Mouse (Mus musculus): ENCODE measurements around the gene Tuba1a.
"Not testable (repeated sequence)": the region's sequence is repeated elsewhere in the genome, so short reads cannot be mapped to it uniquely, and the experiment has no call there.

Gene Tuba1a

GRCm38 (mm10) chr15:98927566-98927965 lies 25.9 kb downstream of the Tuba1a start:
- H3K4me1 ChIP-seq (replicated peaks; ENCODE audit: low read depth, low read length) = peaks cover 30% of the 10 kb centered on the region
- TF ChIP-seq CTCF (conservative IDR thresholded peaks at IDR 0.05; ENCODE audit: low read length) (no peak), POU5F1 (IDR thresholded peaks at IDR 0.05; ENCODE audit: borderline replicate concordance, low read length) (no peak), NANOG (IDR thresholded peaks at IDR 0.05; ENCODE audit: borderline replicate concordance, low read length) (no peak)
- H3K9me3 ChIP-seq (ENCODE audit: low read length) = 0 out of 2 replicates have a peak, but pooled peaks cover 6% of the 10 kb centered on the region
- no peaks in the 10 kb centered on the region for H3K27me3 ChIP-seq (ENCODE audit: insufficient read depth, low read length)
- H3K36me3 ChIP-seq (ENCODE audit: insufficient read depth, low read length) = peaks cover 18% of the 10 kb centered on the region
- no peak overlapping the region for H3K4me3 ChIP-seq (replicated peaks; ENCODE audit: low read length)

GRCm38 (mm10) chr15:98924682-98925081 lies 28.8 kb downstream of the Tuba1a start:
- TF ChIP-seq NANOG (IDR thresholded peaks at IDR 0.05; ENCODE audit: borderline replicate concordance, low read length) (no peak), POU5F1 (IDR thresholded peaks at IDR 0.05; ENCODE audit: borderline replicate concordance, low read length) (no peak), CTCF (conservative IDR thresholded peaks at IDR 0.05; ENCODE audit: low read length) (no peak)
- H3K36me3 ChIP-seq (ENCODE audit: insufficient read depth, low read length) = no peaks in the 10 kb centered on the region
- H3K4me3 ChIP-seq (replicated peaks; ENCODE audit: low read length) = no peak overlapping the region
- 0 out of 2 replicates have a peak, but pooled peaks cover 6% of the 10 kb centered on the region for H3K9me3 ChIP-seq (ENCODE audit: low read length)
- no peaks in the 10 kb centered on the region for H3K27me3 ChIP-seq (ENCODE audit: insufficient read depth, low read length)
- peaks cover 23% of the 10 kb centered on the region for H3K4me1 ChIP-seq (replicated peaks; ENCODE audit: low read depth, low read length)

GRCm38 (mm10) chr15:98923031-98923537 lies 30.4 kb downstream of the Tuba1a start:
- no peaks in the 10 kb centered on the region for H3K27me3 ChIP-seq (ENCODE audit: insufficient read depth, low read length)
- no peak for TF ChIP-seq NANOG (IDR thresholded peaks at IDR 0.05; ENCODE audit: borderline replicate concordance, low read length)
- H3K4me3 ChIP-seq (replicated peaks; ENCODE audit: low read length) = no peak overlapping the region
- 0 out of 2 replicates have a peak, but pooled peaks cover 6% of the 10 kb centered on the region for H3K9me3 ChIP-seq (ENCODE audit: low read length)
- no peaks in the 10 kb centered on the region for H3K36me3 ChIP-seq (ENCODE audit: insufficient read depth, low read length)
- peaks cover 19% of the 10 kb centered on the region for H3K4me1 ChIP-seq (replicated peaks; ENCODE audit: low read depth, low read length)

GRCm38 (mm10) chr15:98922581-98922980 lies 30.9 kb downstream of the Tuba1a start:
- Histone ChIP-seq H3K9me3 (ENCODE audit: low read length) (0 out of 2 replicates have a peak, but pooled peaks cover 6% of the 10 kb centered on the region), H3K36me3 (ENCODE audit: insufficient read depth, low read length) (no peaks in the 10 kb centered on the region), H3K4me1 (replicated peaks; ENCODE audit: low read depth, low read length) (peaks cover 19% of the 10 kb centered on the region), H3K4me3 (replicated peaks; ENCODE audit: low read length) (no peak overlapping the region), H3K27me3 (ENCODE audit: insufficient read depth, low read length) (no peaks in the 10 kb centered on the region)
- TF ChIP-seq POU5F1 (IDR thresholded peaks at IDR 0.05; ENCODE audit: borderline replicate concordance, low read length) (no peak), NANOG (IDR thresholded peaks at IDR 0.05; ENCODE audit: borderline replicate concordance, low read length) (no peak), CTCF (conservative IDR thresholded peaks at IDR 0.05; ENCODE audit: low read length) (no peak)

GRCm38 (mm10) chr15:98921510-98921909 lies 32.0 kb downstream of the Tuba1a start:
- no peak for TF ChIP-seq POU5F1 (IDR thresholded peaks at IDR 0.05; ENCODE audit: borderline replicate concordance, low read length)
- no peak for TF ChIP-seq NANOG (IDR thresholded peaks at IDR 0.05; ENCODE audit: borderline replicate concordance, low read length)
- TF ChIP-seq CTCF (conservative IDR thresholded peaks at IDR 0.05; ENCODE audit: low read length) = no peak
- H3K9me3 ChIP-seq (ENCODE audit: low read length) = 0 out of 2 replicates have a peak, but pooled peaks cover 6% of the 10 kb centered on the region
- H3K36me3 ChIP-seq (ENCODE audit: insufficient read depth, low read length) = no peaks in the 10 kb centered on the region
- H3K4me1 ChIP-seq (replicated peaks; ENCODE audit: low read depth, low read length) = peaks cover 27% of the 10 kb centered on the region
- H3K4me3 ChIP-seq (replicated peaks; ENCODE audit: low read length) = no peak overlapping the region
- H3K27me3 ChIP-seq (ENCODE audit: insufficient read depth, low read length) = no peaks in the 10 kb centered on the region

GRCm38 (mm10) chr15:98918499-98918895 lies 35.0 kb downstream of the Tuba1a start:
- Histone ChIP-seq H3K36me3 (ENCODE audit: insufficient read depth, low read length) (peaks cover 10% of the 10 kb centered on the region), H3K4me1 (replicated peaks; ENCODE audit: low read depth, low read length) (peaks cover 57% of the 10 kb centered on the region), H3K4me3 (replicated peaks; ENCODE audit: low read length) (peak overlapping the region; percentile 99)
- not testable (repeated sequence) for H3K9me3 ChIP-seq (ENCODE audit: low read length); H3K27me3 ChIP-seq (ENCODE audit: insufficient read depth, low read length)

GRCm38 (mm10) chr15:98917538-98918498 lies 35.7 kb downstream of the Tuba1a start, which contains the start of gene Lmbr1l:
Lmbr1l (minus strand) TSS chr15:98918231.
- no peaks in the 10 kb centered on the region for H3K9me3 ChIP-seq (ENCODE audit: low read length)
- no peak for TF ChIP-seq POU5F1 (IDR thresholded peaks at IDR 0.05; ENCODE audit: borderline replicate concordance, low read length)
- TF ChIP-seq NANOG (IDR thresholded peaks at IDR 0.05; ENCODE audit: borderline replicate concordance, low read length) = no peak
- no peak for TF ChIP-seq CTCF (conservative IDR thresholded peaks at IDR 0.05; ENCODE audit: low read length)

GRCm38 (mm10) chr15:98917091-98917490 lies 36.4 kb downstream of the Tuba1a start:
- TF ChIP-seq CTCF (conservative IDR thresholded peaks at IDR 0.05; ENCODE audit: low read length) = no peak
- TF ChIP-seq NANOG (IDR thresholded peaks at IDR 0.05; ENCODE audit: borderline replicate concordance, low read length) = no peak
- TF ChIP-seq POU5F1 (IDR thresholded peaks at IDR 0.05; ENCODE audit: borderline replicate concordance, low read length) = no peak
- Histone ChIP-seq H3K27me3 (ENCODE audit: insufficient read depth, low read length) (no peaks in the 10 kb centered on the region), H3K36me3 (ENCODE audit: insufficient read depth, low read length) (peaks cover 24% of the 10 kb centered on the region)

More at GRCm38 (mm10) chr15:98917538-98918498, 35.7 kb downstream of the Tuba1a start, which contains the start of gene Lmbr1l:
- no peaks in the 10 kb centered on the region for H3K27me3 ChIP-seq (ENCODE audit: insufficient read depth, low read length)
- H3K4me1 ChIP-seq (replicated peaks; ENCODE audit: low read depth, low read length) = peaks cover 64% of the 10 kb centered on the region
- peaks cover 17% of the 10 kb centered on the region for H3K36me3 ChIP-seq (ENCODE audit: insufficient read depth, low read length)
- H3K4me3 ChIP-seq (replicated peaks; ENCODE audit: low read length) = peak within 1 kb of the TSS; percentile 99

More at GRCm38 (mm10) chr15:98917091-98917490, 36.4 kb downstream of the Tuba1a start:
- Histone ChIP-seq H3K4me3 (replicated peaks; ENCODE audit: low read length) (peak overlapping the region; percentile 99), H3K9me3 (ENCODE audit: low read length) (no peaks in the 10 kb centered on the region), H3K4me1 (replicated peaks; ENCODE audit: low read depth, low read length) (peaks cover 71% of the 10 kb centered on the region)
